Mouse (Mus musculus): Measurements from ENCODE around the gene Gm20449. TPM values are rescaled to one million over a fixed set of nuclear protein-coding genes. Genes with fewer than 3 reads are reported as not detected.
"Not testable (repeated sequence)": the region's sequence is repeated elsewhere in the genome, so short reads cannot be mapped to it uniquely, and the experiment has no call there.

Gene Gm20449
- 0.40 TPM in 1 of 2 replicates, not detected in the other for total RNA-seq (2017)

GRCm38 (mm10) chr7:41499389-41500049 is at the start of gene Gm20449, which contains the start of gene AW146154:
TSS of gene Gm20449 (minus strand) at chr7:41499417.
TSS of gene AW146154 (minus strand) at chr7:41499890.
- ATAC-seq (replicated peaks in 1 of 2; ENCODE audit: insufficient read depth in 1 of 2, low FRiP score in 2 of 2, low TSS enrichment in 1 of 2, low read depth in 1 of 2, poor library complexity in 2 of 2, severe bottlenecking in 2 of 2): peak; percentile 97 to 98

- no peak for ATAC-seq (replicated peaks in 1 of 2; ENCODE audit: insufficient read depth in 1 of 2, low FRiP score in 2 of 2, low TSS enrichment in 1 of 2, low read depth in 1 of 2, poor library complexity in 2 of 2, severe bottlenecking in 2 of 2)
Observed at GRCm38 (mm10) chr7:41512672-41513071, 13.5 kb upstream of the Gm20449 start.

- no peak for ATAC-seq (replicated peaks in 1 of 2; ENCODE audit: insufficient read depth in 1 of 2, low FRiP score in 2 of 2, low TSS enrichment in 1 of 2, low read depth in 1 of 2, poor library complexity in 2 of 2, severe bottlenecking in 2 of 2)
Observed at GRCm38 (mm10) chr7:41512207-41512606, 13.0 kb upstream of the Gm20449 start.

- no peak for ATAC-seq (replicated peaks in 1 of 2; ENCODE audit: insufficient read depth in 1 of 2, low FRiP score in 2 of 2, low TSS enrichment in 1 of 2, low read depth in 1 of 2, poor library complexity in 2 of 2, severe bottlenecking in 2 of 2)
Observed at GRCm38 (mm10) chr7:41502402-41502801, 3.2 kb upstream of the Gm20449 start.

- ATAC-seq (replicated peaks in 1 of 2; ENCODE audit: insufficient read depth in 1 of 2, low FRiP score in 2 of 2, low TSS enrichment in 1 of 2, low read depth in 1 of 2, poor library complexity in 2 of 2, severe bottlenecking in 2 of 2): peak; percentile 35 to 44; a peak in 3 of 4 replicates
Observed at GRCm38 (mm10) chr7:41500151-41500934, 1.1 kb upstream of the Gm20449 start.

GRCm38 (mm10) chr7:41499018-41499388 is 214 bp downstream of the Gm20449 start:
- peak; percentile 63 to 73 for ATAC-seq (replicated peaks in 1 of 2; ENCODE audit: insufficient read depth in 1 of 2, low FRiP score in 2 of 2, low TSS enrichment in 1 of 2, low read depth in 1 of 2, poor library complexity in 2 of 2, severe bottlenecking in 2 of 2)

GRCm38 (mm10) chr7:41498464-41498863 is 753 bp downstream of the Gm20449 start:
- not testable (repeated sequence) for ATAC-seq (replicated peaks in 1 of 2; ENCODE audit: insufficient read depth in 1 of 2, low FRiP score in 2 of 2, low TSS enrichment in 1 of 2, low read depth in 1 of 2, poor library complexity in 2 of 2, severe bottlenecking in 2 of 2)

GRCm38 (mm10) chr7:41497871-41498270 is 1.3 kb downstream of the Gm20449 start:
- ATAC-seq (replicated peaks in 1 of 2; ENCODE audit: insufficient read depth in 1 of 2, low FRiP score in 2 of 2, low TSS enrichment in 1 of 2, low read depth in 1 of 2, poor library complexity in 2 of 2, severe bottlenecking in 2 of 2): no peak

GRCm38 (mm10) chr7:41451864-41452263 is 47.4 kb downstream of the Gm20449 start:
- ATAC-seq (replicated peaks in 1 of 2; ENCODE audit: insufficient read depth in 1 of 2, low FRiP score in 2 of 2, low TSS enrichment in 1 of 2, low read depth in 1 of 2, poor library complexity in 2 of 2, severe bottlenecking in 2 of 2): no peak; a peak in 1 of 4 replicates

- not testable (repeated sequence) for ATAC-seq (replicated peaks in 1 of 2; ENCODE audit: insufficient read depth in 1 of 2, low FRiP score in 2 of 2, low TSS enrichment in 1 of 2, low read depth in 1 of 2, poor library complexity in 2 of 2, severe bottlenecking in 2 of 2)
Observed at GRCm38 (mm10) chr7:41448596-41448995, 50.6 kb downstream of the Gm20449 start, which contains the start of gene Vmn2r57. TSS of gene Vmn2r57 (minus strand) at chr7:41448696.

GRCm38 (mm10) chr7:41394130-41394529 is 105.1 kb downstream of the Gm20449 start:
- ATAC-seq (replicated peaks in 1 of 2; ENCODE audit: insufficient read depth in 1 of 2, low FRiP score in 2 of 2, low TSS enrichment in 1 of 2, low read depth in 1 of 2, poor library complexity in 2 of 2, severe bottlenecking in 2 of 2): no peak

GRCm38 (mm10) chr7:41393048-41393971 is 105.9 kb downstream of the Gm20449 start, which contains the start of gene AI987944:
TSS of gene AI987944 (minus strand) at chr7:41393379.
- ATAC-seq (replicated peaks in 1 of 2; ENCODE audit: insufficient read depth in 1 of 2, low FRiP score in 2 of 2, low TSS enrichment in 1 of 2, low read depth in 1 of 2, poor library complexity in 2 of 2, severe bottlenecking in 2 of 2): peak; percentile 97 to 98

Other genes starting within 250 kb of the Gm20449 start
- gene AI987944, start 106.0 kb downstream of the Gm20449 start, total RNA-seq (2017): 35.4 and 45.7 TPM in 2 replicates
- 0.10 TPM in 1 of 2 replicates, not detected in the other for gene Vmn2r57, start 50.7 kb downstream of the Gm20449 start, total RNA-seq (2017)
- 15.7 and 19.9 TPM in 2 replicates for gene AW146154, start 473 bp upstream of the Gm20449 start, total RNA-seq (2017)
- gene Gm6871, start 74.2 kb upstream of the Gm20449 start, total RNA-seq (2017): not detected in 2 replicates
- 29.5 and 32.8 TPM in 2 replicates for gene 2610021A01Rik, start 99.8 kb upstream of the Gm20449 start, total RNA-seq (2017)
- gene Zfp788, start 133.8 kb upstream of the Gm20449 start, total RNA-seq (2017): 16.4 and 16.6 TPM in 2 replicates